Mouse (Mus musculus) liver, adult 2 months (tissue): Measurements from ENCODE around the gene Palm2.

ENCODE experiments used
- CTCF ChIP-seq: fragments of 200-500 bp; IDR thresholded peaks from 2 replicates; pipeline ENCODE4 v1.5.1; 2011; ENCODE audit warnings: low read depth, low read length, control low read depth
- POLR2A ChIP-seq: fragments of 200-500 bp; IDR thresholded peaks from 2 replicates; pipeline ENCODE4 v1.6.1; 2011; ENCODE audit warnings: low read length, control low read depth; ENCODE audit not compliant: insufficient read depth; ENCODE audit errors: extremely low read depth

- TF ChIP-seq CTCF = no peak
- TF ChIP-seq POLR2A = no peak
These were observed 240.3 kb downstream of the Palm2 start for GRCm38 (mm10) chr4:57674351-57674750.
